Mouse (Mus musculus) lung, embryonic 14.5 days (tissue): Measurements from ENCODE around the gene Ncam2. TPM values are rescaled to one million over a fixed set of nuclear protein-coding genes. Genes with fewer than 3 reads are reported as not detected.

Experiments used
- ATAC-seq: fragments of 200-750 bp; cut with Nextera tagmentation; 2 replicates; pipeline ENCODE4 v1.8.0; 2017; ENCODE audit warnings: mild to moderate bottlenecking, moderate TSS enrichment, moderate library complexity; ENCODE audit not compliant: insufficient read depth
- DNase-seq: peaks from one replicate; pipeline ENCODE4 v3.0.0-alpha.2; 2015
- H3K27ac ChIP-seq: fragments of 300-500 bp; sonication (generic); 2 replicates; pipeline ENCODE4 v1.5.1; 2014; ENCODE audit warnings: low read depth, mild to moderate bottlenecking, moderate library complexity
- H3K27me3 ChIP-seq: fragments of 300-500 bp; sonication (generic); 2 replicates; pipeline ENCODE4 v1.6.1; 2014; ENCODE audit warnings: low read length, control low read depth; ENCODE audit not compliant: insufficient read depth
- H3K36me3 ChIP-seq: fragments of 300-500 bp; sonication (generic); 2 replicates; pipeline ENCODE4 v1.6.1; 2014; ENCODE audit warnings: control low read depth; ENCODE audit not compliant: insufficient read depth
- H3K4me1 ChIP-seq: fragments of 300-500 bp; sonication (generic); 2 replicates; pipeline ENCODE4 v1.6.1; 2014; ENCODE audit warnings: antibody characterized with exemption, control low read depth; ENCODE audit not compliant: insufficient read depth
- H3K4me2 ChIP-seq: fragments of 300-500 bp; sonication (generic); 2 replicates; pipeline ENCODE4 v1.6.1; 2014; ENCODE audit warnings: mild to moderate bottlenecking
- H3K4me3 ChIP-seq: fragments of 300-500 bp; sonication (generic); 2 replicates; pipeline ENCODE4 v1.5.1; 2014; ENCODE audit warnings: low read depth, low read length
- H3K9ac ChIP-seq: fragments of 300-500 bp; sonication (generic); 2 replicates; pipeline ENCODE4 v1.6.1; 2014
- H3K9me3 ChIP-seq: fragments of 300-500 bp; sonication (generic); 2 replicates; pipeline ENCODE4 v1.6.1; 2016; ENCODE audit warnings: low read depth, low read length, control low read depth
- CTCF ChIP-seq: IDR thresholded peaks from 2 replicates; pipeline ENCODE4 v1.5.1; 2016; ENCODE audit warnings: antibody characterized with exemption, low read depth
- WGBS: fragments of 180-500 bp; shearing (Covaris S2); extraction: QIAGEN DNeasy Blood & Tissue Kit; methylation state at CpG from one replicate; pipeline ENCODE4 v1.1.7; 2014; 5-methylcytosine and 5-hydroxymethylcytosine counted together
- polyA plus RNA-seq: library from polyadenylated mRNA; unstranded; fragments of >200 nt; fragmentation: Nextera tagmentation; extraction: Ambion mirVana; gene quantifications from 2 replicates; pipeline ENCODE4 v1.2.1, GENCODE M21; 2014

The Ncam2 gene
- polyA plus RNA-seq, 1 experiment from 2014 or later: 0.07 TPM

- no peaks in the 10 kb centered on the region for H3K27me3 ChIP-seq
- H3K36me3 ChIP-seq: no peaks in the 10 kb centered on the region
- no peak overlapping the region for H3K4me3 ChIP-seq
- H3K9me3 ChIP-seq: no peaks in the 10 kb centered on the region
- DNase-seq: no peak
- no peak overlapping the region for H3K27ac ChIP-seq
- no peak for TF ChIP-seq CTCF
- no peak overlapping the region for H3K9ac ChIP-seq
- no peak overlapping the region for H3K4me2 ChIP-seq
- H3K4me1 ChIP-seq: no peaks in the 10 kb centered on the region
- ATAC-seq: no peak
- 45% methylated on average over 1 of the region's 1 CpGs for WGBS
Measured at GRCm38 (mm10) chr16:81472925-81473324, 272.4 kb downstream of the Ncam2 start.

- Histone ChIP-seq H3K36me3 (no peaks in the 10 kb centered on the region), H3K4me2 (no peak overlapping the region), H3K4me3 (no peak overlapping the region), H3K9ac (no peak overlapping the region), H3K4me1 (no peaks in the 10 kb centered on the region), H3K9me3 (no peaks in the 10 kb centered on the region), H3K27ac (no peak overlapping the region), H3K27me3 (no peaks in the 10 kb centered on the region)
- DNase-seq (no peak), ATAC-seq (no peak)
- no peak for TF ChIP-seq CTCF
Measured at GRCm38 (mm10) chr16:81481058-81481457, 280.6 kb downstream of the Ncam2 start.

- Histone ChIP-seq H3K4me1 (no peaks in the 10 kb centered on the region), H3K27me3 (no peaks in the 10 kb centered on the region), H3K9me3 (no peaks in the 10 kb centered on the region), H3K36me3 (no peaks in the 10 kb centered on the region), H3K4me2 (no peak overlapping the region), H3K27ac (no peak overlapping the region), H3K4me3 (no peak overlapping the region), H3K9ac (no peak overlapping the region)
- no peak for ATAC-seq
- no peak for DNase-seq
- 60% methylated on average over 2 of the region's 2 CpGs for WGBS
- TF ChIP-seq CTCF: no peak
Measured at GRCm38 (mm10) chr16:81496111-81496510, 295.6 kb downstream of the Ncam2 start.

GRCm38 (mm10) chr16:81502578-81502977 is 302.1 kb downstream of the Ncam2 start:
- no peak for TF ChIP-seq CTCF
- Histone ChIP-seq H3K4me3 (no peak overlapping the region), H3K4me1 (no peaks in the 10 kb centered on the region), H3K36me3 (no peaks in the 10 kb centered on the region), H3K27me3 (no peaks in the 10 kb centered on the region), H3K27ac (no peak overlapping the region), H3K9ac (no peak overlapping the region), H3K4me2 (no peak overlapping the region), H3K9me3 (no peaks in the 10 kb centered on the region)
- 74% methylated on average over 2 of the region's 2 CpGs for WGBS
- ATAC-seq: no peak
- DNase-seq: no peak

- DNase-seq (no peak), ATAC-seq (no peak)
- TF ChIP-seq CTCF: no peak
- no peak overlapping the region for H3K4me2 ChIP-seq
- no peak overlapping the region for H3K9ac ChIP-seq
- no peaks in the 10 kb centered on the region for H3K4me1 ChIP-seq
- WGBS: 74% methylated on average over 3 of the region's 3 CpGs
- no peak overlapping the region for H3K27ac ChIP-seq
- H3K27me3 ChIP-seq: no peaks in the 10 kb centered on the region
- no peaks in the 10 kb centered on the region for H3K9me3 ChIP-seq
- H3K4me3 ChIP-seq: no peak overlapping the region
- H3K36me3 ChIP-seq: no peaks in the 10 kb centered on the region
Measured at GRCm38 (mm10) chr16:81536230-81536629, 335.7 kb downstream of the Ncam2 start.

GRCm38 (mm10) chr16:81587565-81588107 is 387.1 kb downstream of the Ncam2 start:
- no peak overlapping the region for H3K9ac ChIP-seq
- H3K27me3 ChIP-seq: no peaks in the 10 kb centered on the region
- H3K9me3 ChIP-seq: no peaks in the 10 kb centered on the region
- ATAC-seq (no peak), DNase-seq (no peak)
- H3K36me3 ChIP-seq: no peaks in the 10 kb centered on the region
- no peak overlapping the region for H3K4me2 ChIP-seq
- H3K4me1 ChIP-seq: no peaks in the 10 kb centered on the region
- no peak overlapping the region for H3K27ac ChIP-seq
- 82% methylated on average over 4 of the region's 4 CpGs for WGBS
- H3K4me3 ChIP-seq: no peak overlapping the region
- TF ChIP-seq CTCF: no peak

GRCm38 (mm10) chr16:81623276-81623675 is 422.8 kb downstream of the Ncam2 start:
- Histone ChIP-seq H3K27me3 (no peaks in the 10 kb centered on the region), H3K9me3 (no peaks in the 10 kb centered on the region), H3K4me1 (no peaks in the 10 kb centered on the region), H3K27ac (no peak overlapping the region), H3K36me3 (no peaks in the 10 kb centered on the region), H3K9ac (no peak overlapping the region), H3K4me3 (no peak overlapping the region), H3K4me2 (no peak overlapping the region)
- DNase-seq (peak; percentile 86), ATAC-seq (no peak)
- no peak for TF ChIP-seq CTCF
- 48% methylated on average over 6 of the region's 6 CpGs for WGBS

GRCm38 (mm10) chr16:81623776-81624175 is 423.3 kb downstream of the Ncam2 start:
- ATAC-seq: no peak
- no peak overlapping the region for H3K9ac ChIP-seq
- H3K27ac ChIP-seq: no peak overlapping the region
- no peak for TF ChIP-seq CTCF
- no peaks in the 10 kb centered on the region for H3K9me3 ChIP-seq
- no peaks in the 10 kb centered on the region for H3K27me3 ChIP-seq
- H3K4me3 ChIP-seq: no peak overlapping the region
- no peaks in the 10 kb centered on the region for H3K36me3 ChIP-seq
- no peak overlapping the region for H3K4me2 ChIP-seq
- WGBS: 54% methylated on average over 4 of the region's 4 CpGs
- DNase-seq: no peak
- no peaks in the 10 kb centered on the region for H3K4me1 ChIP-seq
